Mouse (Mus musculus): ENCODE measurements around the gene Arl10.

GRCm38 (mm10) chr13:54574854-54575481 lies at the start of gene Arl10:
- TF ChIP-seq POU5F1 (IDR thresholded peaks at IDR 0.05; ENCODE audit: borderline replicate concordance, low read length) (no peak), CTCF (conservative IDR thresholded peaks at IDR 0.05; ENCODE audit: low read length) (no peak), NANOG (IDR thresholded peaks at IDR 0.05; ENCODE audit: borderline replicate concordance, low read length) (no peak)

Measured in E14TG2a.4 (cell line).